Mouse (Mus musculus): ENCODE measurements around the gene Wdfy1. TPM values are rescaled to one million over a fixed set of nuclear protein-coding genes. Genes with fewer than 3 reads are reported as not detected.

The Wdfy1 gene
- polyA plus RNA-seq, 1 experiment from 2014 or later = 87.1 TPM

- Histone ChIP-seq H3K4me2 (replicated peaks) (peak overlapping the region; percentile 98), H3K4me1 (peaks cover 15% of the 10 kb centered on the region), H3K9me3 (no peaks in the 10 kb centered on the region), H3K4me3 (peak overlapping the region; percentile 58), H3K9ac (replicated peaks) (peak overlapping the region; percentile 42; the same call in 1 of the 2 replicates), H3K27me3 (peaks cover 24% of the 10 kb centered on the region; the same call in 1 of the 2 replicates), H3K36me3 (no peaks in the 10 kb centered on the region), H3K27ac (replicated peaks) (no peak overlapping the region)
- no peak for ATAC-seq (replicated peaks)
- 2% methylated on average over 11 of the region's 11 CpGs for WGBS
Observed at GRCm38 (mm10) chr1:79671196-79671542, 104.8 kb downstream of the Wdfy1 start.

- 81% methylated on average over 9 of the region's 9 CpGs for WGBS
- no peak for ATAC-seq (replicated peaks)
- H3K27me3 ChIP-seq = peaks cover 24% of the 10 kb centered on the region; the same call in 1 of the 2 replicates
- H3K36me3 ChIP-seq = no peaks in the 10 kb centered on the region
- H3K9ac ChIP-seq (replicated peaks) = no peak overlapping the region
- peaks cover 15% of the 10 kb centered on the region for H3K4me1 ChIP-seq
- H3K4me3 ChIP-seq = no peak overlapping the region
- H3K27ac ChIP-seq (replicated peaks) = no peak overlapping the region
- H3K4me2 ChIP-seq (replicated peaks) = no peak overlapping the region
- no peaks in the 10 kb centered on the region for H3K9me3 ChIP-seq
Observed at GRCm38 (mm10) chr1:79669419-79669974, 106.4 kb downstream of the Wdfy1 start.

GRCm38 (mm10) chr1:79664911-79665310 is 111.0 kb downstream of the Wdfy1 start:
- WGBS = 89% methylated on average over 4 of the region's 4 CpGs
- H3K9me3 ChIP-seq = no peaks in the 10 kb centered on the region
- H3K4me3 ChIP-seq = no peak overlapping the region
- H3K4me2 ChIP-seq (replicated peaks) = no peak overlapping the region
- ATAC-seq (replicated peaks) = no peak
- H3K9ac ChIP-seq (replicated peaks) = no peak overlapping the region
- no peaks in the 10 kb centered on the region for H3K4me1 ChIP-seq
- no peak overlapping the region for H3K27ac ChIP-seq (replicated peaks)
- H3K36me3 ChIP-seq = no peaks in the 10 kb centered on the region
- no peaks in the 10 kb centered on the region for H3K27me3 ChIP-seq

- no peak overlapping the region for H3K27ac ChIP-seq (replicated peaks)
- no peak overlapping the region for H3K4me3 ChIP-seq
- no peaks in the 10 kb centered on the region for H3K4me1 ChIP-seq
- no peaks in the 10 kb centered on the region for H3K9me3 ChIP-seq
- no peak for ATAC-seq (replicated peaks)
- H3K4me2 ChIP-seq (replicated peaks) = no peak overlapping the region
- WGBS = 87% methylated on average over 7 of the region's 7 CpGs
- H3K9ac ChIP-seq (replicated peaks) = no peak overlapping the region
- H3K36me3 ChIP-seq = no peaks in the 10 kb centered on the region
- no peaks in the 10 kb centered on the region for H3K27me3 ChIP-seq
Observed at GRCm38 (mm10) chr1:79659598-79659997, 116.3 kb downstream of the Wdfy1 start.

GRCm38 (mm10) chr1:79657411-79657810 is 118.5 kb downstream of the Wdfy1 start:
- Histone ChIP-seq H3K4me1 (no peaks in the 10 kb centered on the region), H3K9me3 (no peaks in the 10 kb centered on the region), H3K27ac (replicated peaks) (no peak overlapping the region), H3K4me3 (no peak overlapping the region), H3K9ac (replicated peaks) (no peak overlapping the region), H3K36me3 (no peaks in the 10 kb centered on the region), H3K27me3 (no peaks in the 10 kb centered on the region), H3K4me2 (replicated peaks) (no peak overlapping the region)
- no peak for ATAC-seq (replicated peaks)
- WGBS = 80% methylated on average over 1 of the region's 1 CpGs

- Histone ChIP-seq H3K36me3 (no peaks in the 10 kb centered on the region), H3K9me3 (no peaks in the 10 kb centered on the region), H3K9ac (replicated peaks) (no peak overlapping the region), H3K27ac (replicated peaks) (no peak overlapping the region), H3K27me3 (no peaks in the 10 kb centered on the region), H3K4me2 (replicated peaks) (no peak overlapping the region), H3K4me3 (no peak overlapping the region), H3K4me1 (no peaks in the 10 kb centered on the region)
- ATAC-seq (replicated peaks) = no peak
- WGBS = 73% methylated on average over 4 of the region's 4 CpGs
Observed at GRCm38 (mm10) chr1:79655819-79656555, 120.0 kb downstream of the Wdfy1 start.

- Histone ChIP-seq H3K9me3 (no peaks in the 10 kb centered on the region), H3K4me1 (no peaks in the 10 kb centered on the region), H3K27me3 (no peaks in the 10 kb centered on the region), H3K4me2 (replicated peaks) (no peak overlapping the region), H3K4me3 (no peak overlapping the region), H3K9ac (replicated peaks) (no peak overlapping the region), H3K27ac (replicated peaks) (no peak overlapping the region), H3K36me3 (no peaks in the 10 kb centered on the region)
- WGBS = 97% methylated on average over 2 of the region's 2 CpGs
- no peak for ATAC-seq (replicated peaks)
Observed at GRCm38 (mm10) chr1:79654948-79655347, 121.0 kb downstream of the Wdfy1 start.

Other genes starting within 250 kb of the Wdfy1 start
- gene Ap1s3, start 104.2 kb downstream of the Wdfy1 start, polyA plus RNA-seq (2015; fragmentation: Nextera tagmentation; extraction: Ambion mirVana) = not detected in 2 replicates
- 45.8 and 47.4 TPM in 2 replicates for gene Mrpl44, start 125 bp downstream of the Wdfy1 start, polyA plus RNA-seq (2015; fragmentation: Nextera tagmentation; extraction: Ambion mirVana)
- 47.6 and 55.5 TPM in 2 replicates for gene Serpine2, start 85.0 kb upstream of the Wdfy1 start, polyA plus RNA-seq (2015; fragmentation: Nextera tagmentation; extraction: Ambion mirVana)

Data from forebrain, embryonic 15.5 days (tissue).